Mouse (Mus musculus) hindbrain, embryonic 13.5 days (tissue): ENCODE data around the gene Foxa2. TPM values are rescaled to one million over a fixed set of nuclear protein-coding genes. Genes with fewer than 3 reads are reported as not detected.

Experiments
- ATAC-seq: fragments of 200-750 bp; cut with Nextera tagmentation; 2 replicates; pipeline ENCODE4 v1.8.0; 2017; ENCODE audit warnings: moderate TSS enrichment; ENCODE audit not compliant: low FRiP score
- H3K27ac ChIP-seq: fragments of 300-500 bp; sonication (generic); 2 replicates; pipeline ENCODE4 v1.5.1; 2015; ENCODE audit warnings: inconsistent platforms, mild to moderate bottlenecking, moderate library complexity
- H3K27me3 ChIP-seq: fragments of 300-500 bp; sonication (generic); 2 replicates; pipeline ENCODE4 v1.6.1; 2015; ENCODE audit warnings: mild to moderate bottlenecking, inconsistent platforms
- H3K36me3 ChIP-seq: fragments of 300-500 bp; sonication (generic); 2 replicates; pipeline ENCODE4 v1.6.1; 2015; ENCODE audit warnings: mild to moderate bottlenecking, inconsistent platforms
- H3K4me1 ChIP-seq: fragments of 300-500 bp; sonication (generic); replicated peaks from 2 replicates; pipeline ENCODE4 v1.6.1; 2015; ENCODE audit warnings: inconsistent platforms
- H3K4me2 ChIP-seq: fragments of 300-500 bp; sonication (generic); 2 replicates; pipeline ENCODE4 v1.6.1; 2015; ENCODE audit warnings: inconsistent platforms, mild to moderate bottlenecking, moderate library complexity
- H3K4me3 ChIP-seq: fragments of 300-500 bp; sonication (generic); 2 replicates; pipeline ENCODE4 v1.5.1; 2015; ENCODE audit warnings: mild to moderate bottlenecking, inconsistent platforms
- H3K9ac ChIP-seq: fragments of 300-500 bp; sonication (generic); 2 replicates; pipeline ENCODE4 v1.6.1; 2015; ENCODE audit warnings: mild to moderate bottlenecking, inconsistent platforms
- H3K9me3 ChIP-seq: fragments of 300-500 bp; sonication (generic); 2 replicates; pipeline ENCODE4 v1.6.1; 2016; ENCODE audit warnings: inconsistent platforms
- WGBS: fragments of 180-500 bp; shearing (Covaris S2); methylation state at CpG from one replicate; pipeline ENCODE4 v1.1.7; 2015; 5-methylcytosine and 5-hydroxymethylcytosine counted together
- polyA plus RNA-seq: library from polyadenylated mRNA; unstranded; fragments of >200 nt; fragmentation: Nextera tagmentation; extraction: Ambion mirVana; gene quantifications from 2 replicates; pipeline ENCODE4 v1.2.1, GENCODE M21; 2015

Gene Foxa2
- 1.7 and 2.1 TPM in 2 replicates for polyA plus RNA-seq

DNA sequence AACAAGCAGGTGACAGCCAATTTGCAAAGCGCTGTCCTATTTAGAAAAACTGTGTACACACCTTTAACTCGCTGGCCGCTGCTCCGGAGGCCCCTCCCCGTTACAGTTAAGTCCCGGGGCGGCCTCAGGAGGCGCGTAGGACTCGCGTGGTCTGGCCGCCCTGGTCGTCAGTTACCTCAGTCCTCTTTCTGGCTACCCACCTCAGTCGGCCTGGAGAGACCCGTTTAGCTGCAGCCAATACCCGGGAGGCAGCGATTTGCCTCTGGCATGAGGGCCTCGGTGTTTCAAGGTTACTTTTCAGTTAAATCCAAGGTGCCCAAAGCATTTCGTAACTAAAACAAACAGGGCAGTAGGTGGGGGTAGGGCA lies at the start of gene Foxa2:
Gene Foxa2, minus strand, starts transcription at position 171 of the 367 bp plus-strand sequence.
- no peak within 1 kb of the TSS for H3K9ac ChIP-seq
- peak within 1 kb of the TSS; percentile 29; the same call in 1 of the 2 replicates for H3K4me2 ChIP-seq
- peak within 1 kb of the TSS; percentile 27 for H3K4me3 ChIP-seq
- H3K4me1 ChIP-seq, result peaks cover 7% of the 10 kb centered on the region
- 2% methylated on average over 19 of the region's 19 CpGs for WGBS
- no peak for ATAC-seq
- H3K27ac ChIP-seq, result no peak within 1 kb of the TSS
- H3K27me3 ChIP-seq, result peaks cover 100% of the 10 kb centered on the region
- no peaks in the 10 kb centered on the region for H3K36me3 ChIP-seq
- no peaks in the 10 kb centered on the region for H3K9me3 ChIP-seq

DNA sequence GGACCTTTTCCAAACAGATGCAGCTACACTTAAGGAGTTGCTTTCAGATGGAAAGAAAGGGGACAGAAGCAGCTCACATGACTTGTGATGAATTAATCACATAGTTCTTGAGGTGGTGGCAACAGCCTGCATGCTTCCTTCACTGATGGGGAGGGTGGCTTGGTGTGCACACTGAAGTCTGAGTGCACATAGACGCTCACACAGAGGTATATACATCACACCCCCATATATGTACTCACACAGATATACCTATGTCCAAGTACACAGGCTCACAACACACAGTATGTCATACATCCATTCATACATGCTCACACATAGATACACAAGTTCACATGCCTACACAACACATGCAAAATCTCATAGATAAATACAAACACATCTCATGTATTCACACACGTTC lies 45.3 kb upstream of the Foxa2 start:
- WGBS, result 93% methylated on average over 2 of the region's 2 CpGs
- Histone ChIP-seq H3K4me2 (no peak overlapping the region), H3K36me3 (no peaks in the 10 kb centered on the region), H3K27ac (no peak overlapping the region), H3K9ac (no peak overlapping the region), H3K4me3 (no peak overlapping the region), H3K9me3 (no peaks in the 10 kb centered on the region), H3K4me1 (no peaks in the 10 kb centered on the region), H3K27me3 (0 out of 2 replicates have a peak, but pooled peaks cover 3% of the 10 kb centered on the region)
- no peak for ATAC-seq

GRCm38 (mm10) chr2:148091657-148092056 lies 44.9 kb upstream of the Foxa2 start:
- H3K36me3 ChIP-seq, result no peaks in the 10 kb centered on the region
- H3K9ac ChIP-seq, result no peak overlapping the region
- no peak for ATAC-seq
- H3K27ac ChIP-seq, result no peak overlapping the region
- H3K9me3 ChIP-seq, result no peaks in the 10 kb centered on the region
- WGBS, result 76% methylated on average over 6 of the region's 6 CpGs
- H3K4me3 ChIP-seq, result no peak overlapping the region
- H3K27me3 ChIP-seq, result 0 out of 2 replicates have a peak, but pooled peaks cover 3% of the 10 kb centered on the region
- H3K4me1 ChIP-seq, result no peaks in the 10 kb centered on the region
- H3K4me2 ChIP-seq, result no peak overlapping the region

DNA sequence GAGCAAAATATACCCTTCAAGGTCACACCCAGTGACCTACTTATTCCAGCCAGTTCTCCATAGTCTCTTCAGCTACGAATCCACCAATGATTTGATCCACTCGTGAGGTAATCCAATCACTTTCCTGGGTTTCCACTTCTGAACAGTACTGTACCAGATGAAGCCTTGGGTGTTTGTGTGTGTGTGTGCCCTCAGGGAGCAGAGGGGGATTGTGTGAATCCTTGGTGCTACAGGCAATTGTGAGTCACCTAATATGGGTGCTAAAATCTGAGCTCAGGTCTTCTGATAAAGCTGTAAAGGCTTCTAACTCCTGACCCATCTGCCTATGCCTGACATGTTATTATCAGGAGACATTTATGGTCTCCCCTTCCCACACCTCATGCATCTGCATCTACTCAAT lies 43.3 kb upstream of the Foxa2 start:
- no peak overlapping the region for H3K27ac ChIP-seq
- 86% methylated on average over 2 of the region's 2 CpGs for WGBS
- no peaks in the 10 kb centered on the region for H3K4me1 ChIP-seq
- no peak overlapping the region for H3K9ac ChIP-seq
- H3K4me3 ChIP-seq, result no peak overlapping the region
- no peak overlapping the region for H3K4me2 ChIP-seq
- no peaks in the 10 kb centered on the region for H3K9me3 ChIP-seq
- no peak for ATAC-seq
- no peaks in the 10 kb centered on the region for H3K36me3 ChIP-seq
- 0 out of 2 replicates have a peak, but pooled peaks cover 3% of the 10 kb centered on the region for H3K27me3 ChIP-seq

DNA sequence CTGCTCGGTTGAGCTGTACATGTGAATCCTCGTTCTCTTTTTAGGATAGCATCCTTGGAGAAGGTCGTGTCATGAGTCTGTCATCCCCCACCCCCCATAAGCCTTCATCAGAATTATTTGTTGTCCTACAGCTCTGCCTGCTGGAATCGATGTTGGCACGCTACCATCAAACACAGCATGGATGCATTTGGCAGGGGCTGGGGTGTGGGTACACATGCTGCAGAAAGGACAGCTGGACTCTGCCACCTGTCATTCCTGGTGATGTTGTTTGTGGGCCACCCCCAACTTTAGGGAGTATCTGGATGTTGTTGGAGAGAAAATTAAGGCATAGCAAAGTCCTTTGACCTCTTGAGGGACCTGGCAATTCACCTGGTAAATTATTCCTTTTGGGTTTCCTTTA lies 38.8 kb upstream of the Foxa2 start:
- Histone ChIP-seq H3K27ac (no peak overlapping the region), H3K4me1 (no peaks in the 10 kb centered on the region), H3K4me3 (no peak overlapping the region), H3K9me3 (no peaks in the 10 kb centered on the region), H3K9ac (no peak overlapping the region), H3K4me2 (no peak overlapping the region), H3K27me3 (peaks cover 8% of the 10 kb centered on the region; the same call in 1 of the 2 replicates), H3K36me3 (no peaks in the 10 kb centered on the region)
- WGBS, result 71% methylated on average over 5 of the region's 5 CpGs
- ATAC-seq, result peak; percentile 52; the same call in 1 of the 2 replicates

- H3K4me3 ChIP-seq, result no peak overlapping the region
- 0 out of 2 replicates have a peak, but pooled peaks have one; percentile 28 for ATAC-seq
- no peaks in the 10 kb centered on the region for H3K4me1 ChIP-seq
- no peak overlapping the region for H3K27ac ChIP-seq
- no peaks in the 10 kb centered on the region for H3K36me3 ChIP-seq
- H3K4me2 ChIP-seq, result no peak overlapping the region
- 63% methylated on average over 4 of the region's 4 CpGs for WGBS
- peaks cover 6% of the 10 kb centered on the region; the same call in 1 of the 2 replicates for H3K27me3 ChIP-seq
- H3K9ac ChIP-seq, result no peak overlapping the region
- no peaks in the 10 kb centered on the region for H3K9me3 ChIP-seq
Observed at GRCm38 (mm10) chr2:148085126-148085525, 38.4 kb upstream of the Foxa2 start.

GRCm38 (mm10) chr2:148082283-148082682 lies 35.5 kb upstream of the Foxa2 start:
- 25% methylated on average over 8 of the region's 8 CpGs for WGBS
- ATAC-seq, result no peak
- H3K27me3 ChIP-seq, result peaks cover 6% of the 10 kb centered on the region; the same call in 1 of the 2 replicates
- H3K36me3 ChIP-seq, result no peaks in the 10 kb centered on the region
- no peak overlapping the region for H3K4me2 ChIP-seq
- no peak overlapping the region for H3K27ac ChIP-seq
- H3K9ac ChIP-seq, result no peak overlapping the region
- H3K4me3 ChIP-seq, result no peak overlapping the region
- no peaks in the 10 kb centered on the region for H3K9me3 ChIP-seq
- no peaks in the 10 kb centered on the region for H3K4me1 ChIP-seq

DNA sequence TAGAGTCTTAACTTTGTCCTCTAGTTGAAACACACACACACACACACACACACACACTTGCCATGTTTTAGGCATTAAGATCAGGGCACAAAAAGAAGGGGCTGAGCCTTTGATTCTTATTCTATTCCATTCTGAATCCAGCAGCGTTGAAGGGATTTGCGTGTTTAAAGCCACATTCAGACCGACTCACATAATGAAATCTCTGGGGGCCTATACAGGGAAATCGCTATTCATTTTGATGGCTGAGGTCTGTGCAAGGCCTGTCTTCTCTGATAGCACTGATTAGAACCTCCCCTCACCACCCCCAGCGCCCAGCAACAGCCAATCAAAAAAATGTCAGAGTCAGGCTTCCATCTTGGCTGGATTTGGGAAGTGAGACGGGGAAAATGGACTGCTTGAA lies 13.9 kb upstream of the Foxa2 start:
- Histone ChIP-seq H3K4me1 (no peaks in the 10 kb centered on the region), H3K27me3 (peaks cover 44% of the 10 kb centered on the region), H3K4me2 (no peak overlapping the region), H3K4me3 (no peak overlapping the region), H3K9me3 (no peaks in the 10 kb centered on the region), H3K9ac (no peak overlapping the region), H3K27ac (no peak overlapping the region), H3K36me3 (no peaks in the 10 kb centered on the region)
- ATAC-seq, result no peak
- 54% methylated on average over 6 of the region's 6 CpGs for WGBS

GRCm38 (mm10) chr2:148053411-148053810 lies 6.6 kb upstream of the Foxa2 start:
- Histone ChIP-seq H3K9me3 (no peaks in the 10 kb centered on the region), H3K4me1 (no peaks in the 10 kb centered on the region; the same call in 1 of the 2 replicates), H3K27ac (no peak overlapping the region), H3K4me2 (no peak overlapping the region), H3K27me3 (peaks cover 93% of the 10 kb centered on the region), H3K36me3 (no peaks in the 10 kb centered on the region), H3K4me3 (no peak overlapping the region), H3K9ac (no peak overlapping the region)
- 5% methylated on average over 6 of the region's 6 CpGs for WGBS
- no peak for ATAC-seq

GRCm38 (mm10) chr2:148048484-148049129 lies 1.8 kb upstream of the Foxa2 start:
- Histone ChIP-seq H3K9ac (no peak overlapping the region), H3K27ac (no peak overlapping the region), H3K36me3 (no peaks in the 10 kb centered on the region), H3K4me2 (peak overlapping the region; percentile 29; the same call in 1 of the 2 replicates), H3K4me3 (peak overlapping the region; percentile 8; the same call in 1 of the 2 replicates), H3K27me3 (peaks cover 100% of the 10 kb centered on the region), H3K9me3 (no peaks in the 10 kb centered on the region), H3K4me1 (peaks cover 7% of the 10 kb centered on the region)
- under 1% methylated on average over 41 of the region's 41 CpGs for WGBS
- ATAC-seq, result 0 out of 2 replicates have a peak, but pooled peaks have one; percentile 21

- Histone ChIP-seq H3K4me2 (no peak overlapping the region), H3K9ac (no peak overlapping the region), H3K4me3 (no peak overlapping the region), H3K4me1 (peaks cover 7% of the 10 kb centered on the region), H3K9me3 (no peaks in the 10 kb centered on the region), H3K36me3 (no peaks in the 10 kb centered on the region), H3K27ac (no peak overlapping the region), H3K27me3 (peaks cover 100% of the 10 kb centered on the region)
- no peak for ATAC-seq
- 3% methylated on average over 8 of the region's 8 CpGs for WGBS
Observed at GRCm38 (mm10) chr2:148047611-148048010, 842 bp upstream of the Foxa2 start.

DNA sequence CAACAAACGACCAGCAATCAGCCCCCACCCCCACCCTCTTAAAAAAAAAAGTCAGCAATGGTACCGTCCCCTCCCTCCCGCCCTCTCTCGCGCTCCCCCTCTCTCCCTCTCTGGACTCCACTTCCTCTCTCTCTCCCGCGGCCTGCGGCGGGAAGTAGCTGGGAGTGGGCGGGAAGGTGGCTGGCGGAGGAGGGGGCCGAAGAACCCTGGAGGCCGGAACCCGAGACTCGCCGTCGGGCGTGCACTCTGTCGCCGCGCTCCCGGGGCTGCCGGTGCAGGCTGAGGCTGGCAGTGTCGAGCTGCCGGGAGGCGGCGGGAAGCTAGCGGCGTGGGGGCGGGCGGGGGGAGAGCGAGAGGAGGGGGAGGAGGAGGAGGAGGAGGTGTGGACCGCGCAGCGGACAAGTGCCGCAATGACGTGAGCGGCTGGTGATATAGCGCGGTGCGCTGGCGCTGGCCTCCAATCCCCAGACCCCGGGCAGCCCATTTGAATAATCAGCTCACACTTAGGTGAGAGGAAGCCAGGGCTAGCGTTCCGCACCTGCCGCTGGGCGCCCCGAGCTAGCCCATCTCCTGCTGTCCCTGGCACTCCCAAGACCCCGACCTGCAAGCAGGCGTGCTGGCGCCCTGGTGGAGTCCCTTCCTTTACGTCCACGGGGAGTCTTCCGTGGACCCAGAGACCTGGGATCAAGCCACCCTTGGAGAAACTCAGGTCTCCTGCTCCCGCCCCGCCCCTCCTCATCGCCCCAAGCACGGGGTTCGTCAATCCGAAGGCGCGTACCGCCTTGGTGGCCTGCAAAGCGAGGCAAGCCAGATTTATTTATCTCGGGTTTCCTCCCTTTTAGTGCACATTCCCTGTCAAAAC lies 601 bp downstream of the Foxa2 start:
- WGBS, result under 1% methylated on average over 57 of the region's 65 CpGs

More for the DNA sequence above, 601 bp downstream of the Foxa2 start:
- peaks cover 7% of the 10 kb centered on the region for H3K4me1 ChIP-seq
- H3K4me2 ChIP-seq, result peak overlapping the region; percentile 29; the same call in 1 of the 2 replicates
- no peak overlapping the region for H3K27ac ChIP-seq
- peak overlapping the region; percentile 27 for H3K4me3 ChIP-seq
- peak; percentile 50; the same call in 1 of the 2 replicates for ATAC-seq
- no peak overlapping the region for H3K9ac ChIP-seq
- no peaks in the 10 kb centered on the region for H3K36me3 ChIP-seq
- peaks cover 100% of the 10 kb centered on the region for H3K27me3 ChIP-seq
- no peaks in the 10 kb centered on the region for H3K9me3 ChIP-seq
